ENCODE assay signal across 24 mouse cellular contexts in genomic region chr7:120426625-120427024, GRCm38 (mm10). TPM values are rescaled to one million over a fixed set of nuclear protein-coding genes. Genes with fewer than 3 reads are reported as not detected.
DNase-seq lines count a peak whose midpoint lies in the region; TF ChIP-seq lines count a peak whose summit lies in the region.
"Had no signal": no experiment of that assay in that cellular context is flagged by ENCODE, and none has a peak within 500 bp of the region (broad histone marks: within the 10 kb centered on the region; RNA-seq: fewer than 3 reads in every experiment).

No protein-coding gene starts in this region.

- no peaks in the 10 kb centered on the region for H3K36me3 ChIP-seq in kidney, adult 2 months (ENCODE audit: control insufficient read depth, insufficient read depth, low read length)
- no peaks in the 10 kb centered on the region for H3K36me3 ChIP-seq in myocyte (ENCODE audit: control insufficient read depth, insufficient read depth)
- H3K36me3 ChIP-seq: embryonic facial prominence, embryonic 15.5 days; forebrain, embryonic 15.5 days; hindbrain, embryonic 13.5 days; liver, embryonic 13.5 days; neural tube, embryonic 12.5 days; stomach, embryonic 15.5 days had no signal

- no peaks in the 10 kb centered on the region for H3K4me1 ChIP-seq in kidney, adult 2 months (ENCODE audit: control insufficient read depth, insufficient read depth, low read length)
- H3K4me1 ChIP-seq: embryonic facial prominence, embryonic 15.5 days; forebrain, embryonic 15.5 days; hindbrain, embryonic 13.5 days; liver, embryonic 13.5 days; neural tube, embryonic 12.5 days; stomach, embryonic 15.5 days had no signal

- no peak overlapping the region for H3K4me3 ChIP-seq in kidney, adult 2 months (ENCODE audit: insufficient read depth, low read depth, low read length)
- no peak overlapping the region for H3K4me3 ChIP-seq in myocyte
- H3K4me3 ChIP-seq: embryonic facial prominence, embryonic 15.5 days; forebrain, embryonic 15.5 days; hindbrain, embryonic 13.5 days; liver, embryonic 13.5 days; neural tube, embryonic 12.5 days; stomach, embryonic 15.5 days had no signal

- peak; percentile 8 for DNase-seq in adrenal gland, postnatal 14 days
- DNase-seq in adrenal gland, postnatal 4 days (ENCODE audit: low spot score in 2 of 2), result no peak
- peak; percentile 67 to 68 for DNase-seq in kidney, postnatal 4 days
- no peak for DNase-seq in kidney, adult 2 months
- peak; percentile 61 for DNase-seq in embryo, embryonic 11 days
- DNase-seq in layer of hippocampus, adult 11-12 months (ENCODE audit: low spot score), result no peak
- no peak for DNase-seq in thymus, postnatal 10 days (ENCODE audit: low spot score in 2 of 2)
- DNase-seq: cerebellum, adult 11-12 months; gastrocnemius, postnatal 25 days; kidney, adult 9 months; layer of hippocampus, adult 9-11 months; liver, embryonic 13.5 days; lung, postnatal 10 days; thymus, postnatal 36 days had no signal

- no peak for TF ChIP-seq POLR2A in kidney, adult 2 months (IDR thresholded peaks at IDR 0.05; ENCODE audit: low read depth, low read length)
- TF ChIP-seq POLR2A in myocyte (IDR thresholded peaks at IDR 0.05; ENCODE audit: insufficient read length, low read depth), result no peak

- WGBS in kidney, adult 2 months, result 18% methylated on average over 3 of the region's 3 CpGs

- TF ChIP-seq CTCF in kidney, adult 2 months (conservative IDR thresholded peaks at IDR 0.05; ENCODE audit: insufficient read depth, insufficient read length, low read depth, low read length), result no peak

- no peak overlapping the region for H3K4me2 ChIP-seq in myocyte (ENCODE audit: low read depth)
- H3K4me2 ChIP-seq: embryonic facial prominence, embryonic 15.5 days; forebrain, embryonic 15.5 days; heart, embryonic 11.5 days; hindbrain, embryonic 13.5 days; liver, embryonic 13.5 days; midbrain, embryonic 11.5 days; neural tube, embryonic 12.5 days; stomach, embryonic 15.5 days had no signal

- H3ac ChIP-seq in myocyte (ENCODE audit: control insufficient read depth, insufficient read length), result no peak overlapping the region

- H3K79me2 ChIP-seq in myocyte (ENCODE audit: control insufficient read depth, insufficient read depth), result no peaks in the 10 kb centered on the region

- H3K27me3 ChIP-seq in kidney, adult 2 months (replicated peaks; ENCODE audit: control insufficient read depth, insufficient read depth, low read length), result no peaks in the 10 kb centered on the region
- no peaks in the 10 kb centered on the region for H3K27me3 ChIP-seq in myocyte (ENCODE audit: control insufficient read depth, insufficient read depth, insufficient read length)
- H3K27me3 ChIP-seq: embryonic facial prominence, embryonic 15.5 days; forebrain, embryonic 15.5 days; hindbrain, embryonic 13.5 days; liver, embryonic 13.5 days; neural tube, embryonic 12.5 days; stomach, embryonic 15.5 days had no signal

- no peak overlapping the region for H3K27ac ChIP-seq in kidney, adult 2 months (ENCODE audit: insufficient read depth, low read depth, low read length)
- H3K27ac ChIP-seq: embryonic facial prominence, embryonic 15.5 days; forebrain, embryonic 15.5 days; hindbrain, embryonic 13.5 days; liver, embryonic 13.5 days; neural tube, embryonic 12.5 days; stomach, embryonic 15.5 days had no signal

TF ChIP-seq in myocyte, 11 proteins besides CTCF, POLR2A, EP300 and RAD21:
- TF ChIP-seq REST (IDR thresholded peaks at IDR 0.05; ENCODE audit: insufficient read depth, insufficient read length) (peak; percentile 68), MYOG (IDR thresholded peaks at IDR 0.05; ENCODE audit: control insufficient read depth in 1 of 3, insufficient read depth in 1 of 3, insufficient read length in 2 of 3, low read depth in 2 of 3) (no peak)

RNA-seq across cellular contexts. Expression of gene Abca16, which starts 17.2 kb away (rescaled TPM):
- total RNA-seq in adrenal gland, postnatal 14 days (2021), result not detected in 2 replicates
- not detected for total RNA-seq in adrenal gland, postnatal 4 days (2021)
- polyA plus RNA-seq in kidney, adult 2 months (2012; rRNA removed), result not detected in 2 replicates
- not detected for polyA plus RNA-seq in myocyte (2012; fragmentation: generic; extraction: Trizol)
- total RNA-seq: gastrocnemius, postnatal 25 days; left cerebral cortex, postnatal 10 days had no signal
- polyA plus RNA-seq: embryonic facial prominence, embryonic 15.5 days; forebrain, embryonic 15.5 days; heart, embryonic 11.5 days; hindbrain, embryonic 13.5 days; liver, embryonic 13.5 days; midbrain, embryonic 11.5 days; neural tube, embryonic 12.5 days; small intestine, adult 2 months; stomach, embryonic 15.5 days had no signal

Comparison
In these comparisons a context has a peak if more than half of its experiments do, and no peak if none do; other contexts are left out.
1. DNase-seq: peak in adrenal gland, postnatal 14 days (single experiment), kidney, postnatal 4 days (2 of 2) and embryo, embryonic 11 days (single experiment); none in adrenal gland, postnatal 4 days (0 of 2), kidney, adult 2 months (single experiment), layer of hippocampus, adult 11-12 months (single experiment) and thymus, postnatal 10 days (0 of 2).